Mouse (Mus musculus) retina, embryonic 14.5 days (tissue): Measurements from ENCODE around the gene Gm3417.
"Not testable (repeated sequence)": the region's sequence is repeated elsewhere in the genome, so short reads cannot be mapped to it uniquely, and the experiment has no call there.

Source experiments
- DNase-seq: peaks from one replicate; pipeline ENCODE4 v3.0.0-alpha.2; 2015; ENCODE audit warnings: low spot score

Gene Gm3417

DNA sequence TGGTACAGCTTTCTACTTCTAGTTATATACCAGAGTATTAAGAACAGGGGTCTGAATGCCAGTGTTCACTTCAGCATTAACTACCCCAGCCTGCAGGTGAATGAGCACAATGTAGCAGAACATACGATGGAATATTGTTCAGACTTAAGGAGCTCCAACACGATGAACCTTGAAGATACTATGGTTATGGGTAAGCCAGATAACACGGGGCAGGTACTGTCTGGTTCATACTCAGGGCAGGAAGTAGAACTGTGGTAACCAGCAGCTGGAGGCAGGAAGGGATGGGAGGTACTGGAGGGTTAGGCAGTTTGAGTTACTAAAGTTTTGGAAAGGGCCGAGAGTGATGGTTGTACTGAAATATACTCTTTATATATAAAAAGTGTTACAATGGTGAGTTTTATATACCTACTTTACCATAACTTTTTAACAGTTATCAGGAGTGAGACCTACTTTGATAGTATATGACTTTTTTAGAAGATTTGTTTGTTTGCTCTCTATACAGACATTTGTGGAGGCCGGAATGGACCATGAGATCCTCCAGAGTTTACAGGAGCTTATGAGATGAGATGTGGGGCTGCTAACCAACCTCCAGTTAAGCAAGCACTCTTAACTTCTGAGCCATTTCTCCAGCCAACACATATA lies 19.8 kb downstream of the Gm3417 start:
- DNase-seq = no peak

DNA sequence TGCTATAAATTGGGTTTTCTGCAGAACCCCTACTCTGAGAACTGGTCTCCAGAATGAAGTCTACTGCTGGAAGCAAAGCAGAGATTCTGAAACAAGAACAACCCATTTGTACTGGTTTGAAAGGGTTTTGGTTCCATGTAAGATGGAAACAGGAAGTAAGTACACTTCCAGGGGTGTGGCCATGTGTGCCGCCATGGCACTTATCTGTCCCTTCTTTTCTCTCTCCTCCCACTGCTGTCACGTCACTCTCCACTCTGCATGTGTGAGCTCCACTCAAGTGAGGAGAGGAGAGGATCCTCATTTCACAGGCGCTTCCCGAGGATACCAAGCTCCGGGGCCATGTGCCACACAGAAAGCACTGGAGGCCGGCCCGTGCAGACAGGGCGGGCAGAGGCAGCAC lies 25.1 kb downstream of the Gm3417 start:
- no peak for DNase-seq

DNA sequence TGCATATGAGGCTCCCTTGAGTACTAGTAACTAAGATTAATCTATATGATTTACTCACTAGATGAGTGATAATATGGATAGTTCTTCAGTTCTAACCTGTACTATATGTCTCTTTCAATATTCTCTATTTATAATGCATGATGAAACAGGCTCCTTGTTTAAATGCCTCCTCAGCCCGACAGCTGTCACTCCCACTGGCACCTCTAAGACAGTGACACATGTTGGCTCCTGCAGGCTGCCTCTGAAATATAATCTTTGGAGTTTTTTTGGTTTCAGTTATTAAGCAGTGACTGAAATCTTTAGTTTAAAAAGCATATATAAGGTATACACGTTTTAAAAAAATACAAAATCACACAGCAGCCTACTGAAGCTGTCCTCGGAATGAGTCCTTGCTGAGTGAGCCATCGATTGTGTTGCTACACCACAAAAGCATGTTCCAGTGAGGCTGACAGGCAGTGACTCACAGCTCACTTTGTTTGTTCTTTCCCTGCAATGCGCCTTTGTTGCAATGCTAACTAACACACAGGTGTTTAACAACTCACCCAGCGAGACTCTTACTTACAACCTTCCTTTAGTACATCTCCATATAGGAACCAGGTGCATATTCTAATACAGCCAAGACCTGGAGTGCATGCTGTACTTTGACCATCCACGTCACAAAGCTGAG lies 29.3 kb downstream of the Gm3417 start:
- no peak for DNase-seq

DNA sequence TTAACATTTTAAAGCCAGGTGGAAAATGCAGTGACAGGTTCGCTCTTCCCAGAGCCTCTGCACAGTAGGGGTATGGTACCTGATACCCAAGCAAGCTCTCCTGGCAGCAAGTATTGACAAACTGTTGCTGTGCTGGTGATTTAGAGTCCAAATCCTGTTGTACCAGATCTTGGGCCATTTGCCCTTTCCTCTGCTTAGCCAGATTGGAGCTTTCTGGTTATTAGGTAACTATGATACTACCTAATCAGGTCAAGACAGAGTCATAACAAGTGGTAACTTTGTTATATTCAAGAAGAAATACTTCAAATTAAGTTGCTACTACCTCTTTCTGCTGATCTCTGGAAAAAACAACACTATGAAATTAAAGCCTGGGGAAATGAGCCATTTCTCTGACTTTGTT lies 34.0 kb downstream of the Gm3417 start:
- no peak for DNase-seq

DNA sequence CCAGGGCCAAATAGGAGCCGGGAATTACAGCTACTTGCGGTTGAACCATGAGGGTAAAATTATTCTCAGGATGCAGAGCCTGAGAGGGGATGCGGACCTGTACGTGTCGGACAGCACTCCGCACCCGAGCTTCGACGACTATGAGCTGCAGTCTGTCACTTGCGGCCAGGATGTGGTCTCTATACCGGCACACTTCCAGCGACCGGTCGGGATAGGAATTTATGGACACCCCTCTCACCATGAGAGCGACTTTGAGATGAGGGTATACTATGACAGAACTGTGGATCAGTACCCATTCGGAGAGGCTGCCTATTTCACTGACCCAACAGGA lies 34.9 kb downstream of the Gm3417 start:
- no peak for DNase-seq

DNA sequence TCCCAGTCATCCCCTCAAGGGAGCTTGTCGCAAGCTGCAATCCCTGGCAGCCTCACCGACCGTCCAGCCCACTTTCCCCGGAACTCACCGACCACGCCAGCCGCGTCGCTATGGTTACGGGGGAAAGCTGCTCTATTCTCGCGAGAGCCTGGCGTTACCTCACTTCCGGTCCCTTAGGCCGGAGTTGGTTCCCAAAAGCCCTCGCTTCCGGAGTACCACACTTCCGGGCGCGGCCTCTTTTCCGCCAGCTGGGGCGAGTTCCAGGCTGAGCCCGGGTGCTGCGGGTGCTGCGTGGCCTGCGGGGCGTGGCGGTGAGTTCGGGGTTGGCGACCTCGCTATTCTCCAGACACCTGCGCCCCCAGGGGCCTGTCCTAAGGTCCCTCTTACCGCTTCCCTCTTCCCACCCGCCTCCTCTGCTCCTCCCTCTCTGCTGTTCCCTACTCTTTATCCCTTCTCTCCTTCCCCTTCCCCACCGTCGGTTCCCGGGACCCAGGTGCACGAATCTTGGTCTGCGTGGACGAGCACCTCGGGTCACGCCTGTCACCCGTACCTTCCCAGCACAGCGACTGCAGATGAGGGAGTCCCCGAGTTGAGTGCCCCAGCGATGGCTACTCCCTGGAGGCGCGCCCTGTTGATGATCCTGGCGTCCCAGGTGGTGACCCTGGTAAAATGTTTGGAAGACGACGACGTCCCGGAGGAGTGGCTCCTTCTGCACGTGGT lies 35.4 kb downstream of the Gm3417 start, which contains the start of the genes Wdr27 and 1600012H06Rik:
TSS of gene Wdr27 (minus strand) at position 150 of the 720 bp plus-strand sequence.
TSS of gene 1600012H06Rik (plus strand) at position 176 of the 720 bp plus-strand sequence.
- DNase-seq = peak; percentile 99

DNA sequence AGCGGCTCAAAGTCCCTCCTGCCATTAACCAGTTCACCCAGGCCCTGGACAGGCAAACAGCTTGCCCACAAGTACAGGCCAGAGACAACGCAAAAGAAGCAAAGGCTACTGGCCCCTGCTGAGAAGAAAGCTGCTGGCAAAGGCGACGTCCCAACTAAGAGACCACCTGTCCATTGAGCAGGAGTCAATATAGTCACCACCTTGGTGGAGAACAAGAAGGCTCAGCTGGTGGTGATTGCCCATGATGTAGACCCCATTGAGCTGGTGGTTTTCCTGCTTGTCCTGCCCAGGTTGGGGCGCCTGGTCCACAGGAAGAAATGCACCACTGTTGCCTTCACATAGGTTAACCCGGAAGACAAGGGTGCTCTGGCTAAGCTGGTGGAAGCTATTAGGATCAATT lies 36.4 kb downstream of the Gm3417 start:
- not testable (repeated sequence) for DNase-seq

DNA sequence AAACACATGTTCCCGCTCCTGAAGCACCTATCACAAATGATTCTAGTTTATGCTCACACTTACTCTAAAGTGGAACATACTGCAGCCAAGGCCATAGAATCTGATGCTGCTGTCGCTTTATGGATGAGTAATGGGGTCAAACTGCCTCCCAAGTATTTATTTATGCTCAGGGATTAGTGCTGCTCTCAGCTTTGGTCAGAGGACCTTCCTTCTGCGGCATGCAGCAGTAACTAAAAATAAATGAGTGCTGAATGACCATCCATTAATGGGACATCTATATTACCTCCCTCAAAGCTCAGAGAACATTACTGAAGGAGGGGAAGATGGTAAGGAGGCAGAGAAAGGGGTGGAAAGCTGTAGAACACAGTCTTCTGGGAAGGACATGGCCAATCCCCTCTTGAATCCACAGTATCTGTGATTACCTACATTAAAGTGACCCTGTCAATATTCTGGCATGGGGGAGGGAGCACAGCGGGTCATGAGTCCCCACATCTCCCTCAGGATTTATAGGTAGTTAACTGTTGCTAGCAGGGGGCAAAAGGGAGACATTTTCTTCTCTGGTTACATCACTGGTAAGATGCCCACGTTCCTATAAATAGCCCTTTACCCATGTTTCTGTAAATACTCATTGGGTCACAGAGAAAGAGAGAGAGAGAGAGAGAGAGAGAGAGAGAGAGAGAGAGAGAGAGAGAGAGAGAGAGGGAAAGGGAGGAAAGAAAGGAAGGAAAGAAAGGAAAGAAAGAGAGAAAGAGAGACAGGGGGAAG lies 42.6 kb downstream of the Gm3417 start:
- DNase-seq = no peak

DNA sequence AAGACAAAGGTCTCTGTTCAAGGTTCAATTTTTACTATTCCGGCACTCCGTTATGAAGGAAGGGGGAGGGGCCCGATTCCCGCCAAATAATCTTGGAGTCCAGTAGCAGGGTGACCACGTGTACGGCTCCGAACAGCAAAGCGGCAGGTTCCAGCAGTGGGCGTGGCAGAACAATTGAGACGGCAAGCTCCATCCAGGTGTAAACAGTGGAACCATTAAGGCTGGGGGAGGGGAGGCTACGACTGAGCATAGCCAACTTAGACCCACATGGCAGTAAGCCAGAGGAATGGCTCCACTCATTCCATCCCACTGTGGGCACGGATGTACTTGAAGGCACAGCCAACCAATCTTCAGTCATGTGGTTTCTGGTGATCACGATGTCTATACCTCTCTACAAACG lies 43.3 kb downstream of the Gm3417 start:
- not testable (repeated sequence) for DNase-seq

DNA sequence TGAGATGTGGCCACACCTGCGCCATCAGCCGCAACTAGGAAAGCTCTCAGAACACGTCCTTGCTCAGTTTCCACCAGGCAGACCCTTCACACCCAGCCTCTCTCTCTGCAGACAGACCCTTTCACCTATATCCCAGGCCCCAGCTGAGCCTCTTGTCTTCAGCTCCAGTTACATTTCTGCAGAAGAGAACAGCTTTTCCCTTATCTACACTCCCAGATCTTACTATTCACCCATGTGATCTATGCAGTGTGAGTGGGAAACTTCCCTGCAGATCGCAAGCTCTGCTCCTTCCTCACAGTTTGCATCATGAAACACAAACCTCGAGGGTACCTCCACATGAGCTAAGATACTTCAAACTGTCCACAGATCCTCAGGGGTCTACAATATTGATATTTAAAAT lies 47.1 kb downstream of the Gm3417 start:
- no peak for DNase-seq

DNA sequence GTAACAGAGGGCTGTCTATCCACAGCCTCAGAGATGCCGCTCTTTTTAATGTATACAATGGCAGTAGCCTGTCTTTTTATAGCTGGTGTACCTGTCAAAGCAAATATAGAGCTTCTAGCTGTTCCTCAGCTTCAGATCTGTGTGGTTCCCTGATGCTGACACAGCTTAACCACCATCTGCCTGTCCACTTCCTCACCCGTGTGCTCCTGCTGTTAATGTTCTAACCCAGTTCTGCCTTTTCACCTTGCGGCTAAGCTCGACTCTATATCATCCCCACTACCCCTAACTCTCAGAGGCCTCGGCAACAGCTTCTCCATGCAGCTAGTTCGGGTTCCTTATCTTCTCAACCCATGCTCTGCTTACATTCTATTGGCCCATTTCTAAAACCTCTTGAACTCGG lies 47.9 kb downstream of the Gm3417 start:
- DNase-seq = no peak

DNA sequence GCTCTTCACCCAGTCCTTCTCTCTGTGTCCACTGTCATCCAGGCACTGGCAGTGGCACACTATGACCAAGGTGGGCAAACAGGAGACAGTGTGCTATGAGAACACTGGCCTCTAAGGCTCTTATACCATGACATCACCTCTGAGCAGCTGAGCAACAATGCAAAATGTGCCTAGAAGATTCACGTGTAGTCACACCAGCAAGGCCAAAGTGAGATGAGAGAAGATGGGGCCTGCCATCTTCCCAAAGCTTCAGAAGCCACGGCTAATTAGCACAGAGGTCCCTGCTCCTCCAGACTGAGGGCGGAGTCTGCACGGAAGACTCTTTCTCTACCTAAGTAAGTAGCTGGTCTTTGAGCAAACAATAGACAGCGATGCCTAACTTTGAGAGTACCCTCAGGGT lies 50.0 kb downstream of the Gm3417 start:
- no peak for DNase-seq

DNA sequence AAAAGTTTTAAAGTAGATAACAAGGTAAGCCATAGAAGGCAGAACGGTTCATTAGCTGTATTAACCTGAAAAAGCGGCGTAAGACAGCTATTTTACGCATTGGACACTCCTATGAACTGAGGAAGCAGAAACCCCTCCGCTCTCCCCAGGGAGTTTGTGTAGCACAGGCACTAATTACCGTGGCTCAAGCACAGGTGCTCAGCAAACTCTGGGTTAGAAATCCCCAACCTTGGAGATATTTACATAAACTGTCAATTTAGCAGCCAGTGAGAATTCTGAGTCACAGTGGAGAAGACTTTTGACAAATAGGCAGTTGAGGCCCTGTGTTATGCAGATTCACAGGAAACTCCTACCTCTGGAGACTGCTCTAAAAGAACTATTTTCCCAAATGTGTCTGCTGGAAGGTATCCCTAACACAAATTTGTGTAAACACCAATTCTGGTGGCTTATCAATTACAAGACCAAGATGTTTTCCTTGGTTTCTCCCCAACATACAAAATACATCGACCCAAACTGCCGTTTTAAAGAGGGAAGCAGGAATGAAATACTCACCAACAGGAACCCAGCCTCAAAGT lies 50.9 kb downstream of the Gm3417 start:
- DNase-seq = no peak

DNA sequence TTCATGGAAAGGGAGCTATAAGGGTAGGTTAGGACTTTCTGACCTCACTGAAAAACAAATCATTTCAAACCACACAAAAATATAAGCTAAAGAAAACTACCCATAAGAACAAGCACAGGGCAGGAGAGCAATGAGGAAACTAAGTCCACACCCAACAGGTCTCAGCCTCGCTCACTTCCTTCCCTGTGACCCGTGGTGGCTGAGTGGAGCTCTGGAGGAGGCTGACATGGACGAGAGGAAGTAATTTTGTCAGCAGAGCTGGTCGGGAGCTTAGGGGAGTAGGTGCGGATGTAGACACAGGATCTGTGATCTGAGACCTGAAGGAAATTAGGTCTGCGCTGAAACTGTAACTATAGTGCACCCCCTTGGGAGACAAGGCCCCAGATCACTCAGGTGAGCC lies 57.0 kb downstream of the Gm3417 start:
- no peak for DNase-seq

DNA sequence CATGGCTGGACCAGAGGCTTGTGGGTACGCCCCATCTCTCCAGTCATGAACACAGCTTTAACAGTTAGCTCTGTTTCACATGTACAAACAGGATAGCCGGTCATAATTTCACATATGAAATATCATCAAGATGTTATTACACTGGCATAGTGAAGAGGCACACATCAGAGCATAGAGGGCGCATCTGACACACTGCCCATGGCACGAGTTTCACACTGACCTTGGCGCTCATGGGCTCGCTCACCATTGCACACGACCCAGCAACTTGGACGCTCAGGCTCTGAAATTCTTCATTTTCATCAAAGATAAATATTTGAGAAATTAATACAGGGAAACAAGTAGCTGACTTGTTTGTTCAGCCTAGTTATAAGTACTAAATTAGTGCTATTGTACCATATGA lies 60.7 kb downstream of the Gm3417 start:
- DNase-seq = no peak

DNA sequence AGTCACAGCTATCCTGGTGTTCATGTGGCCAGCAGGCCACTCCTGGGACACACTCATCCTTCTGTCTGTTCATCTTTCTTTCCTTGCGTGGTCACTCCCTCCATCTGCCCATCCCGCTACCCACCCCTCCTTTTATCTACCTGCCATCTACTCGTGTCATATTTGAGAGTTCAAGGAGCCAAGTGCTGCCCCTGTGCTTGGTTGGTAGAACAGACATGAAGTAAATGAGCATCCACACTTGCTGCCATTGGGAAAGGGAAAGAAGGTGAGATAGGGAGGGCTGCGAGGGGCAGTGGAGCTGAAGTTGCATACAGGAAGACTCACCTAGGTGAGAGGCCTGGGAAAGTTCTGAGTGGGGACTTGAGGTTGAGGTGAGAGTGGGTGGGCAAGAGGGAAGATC lies 64.2 kb downstream of the Gm3417 start:
- DNase-seq = no peak
